Mouse (Mus musculus) retina, adult 2 months (tissue): ENCODE measurements around the gene Als2cr12.
"Not testable (repeated sequence)": the region's sequence is repeated elsewhere in the genome, so short reads cannot be mapped to it uniquely, and the experiment has no call there.

Experiments
- DNase-seq: peaks from one replicate; pipeline ENCODE4 v3.0.0-alpha.2; 2012; ENCODE audit warnings: low read depth, low spot score

Als2cr12 gene

DNA sequence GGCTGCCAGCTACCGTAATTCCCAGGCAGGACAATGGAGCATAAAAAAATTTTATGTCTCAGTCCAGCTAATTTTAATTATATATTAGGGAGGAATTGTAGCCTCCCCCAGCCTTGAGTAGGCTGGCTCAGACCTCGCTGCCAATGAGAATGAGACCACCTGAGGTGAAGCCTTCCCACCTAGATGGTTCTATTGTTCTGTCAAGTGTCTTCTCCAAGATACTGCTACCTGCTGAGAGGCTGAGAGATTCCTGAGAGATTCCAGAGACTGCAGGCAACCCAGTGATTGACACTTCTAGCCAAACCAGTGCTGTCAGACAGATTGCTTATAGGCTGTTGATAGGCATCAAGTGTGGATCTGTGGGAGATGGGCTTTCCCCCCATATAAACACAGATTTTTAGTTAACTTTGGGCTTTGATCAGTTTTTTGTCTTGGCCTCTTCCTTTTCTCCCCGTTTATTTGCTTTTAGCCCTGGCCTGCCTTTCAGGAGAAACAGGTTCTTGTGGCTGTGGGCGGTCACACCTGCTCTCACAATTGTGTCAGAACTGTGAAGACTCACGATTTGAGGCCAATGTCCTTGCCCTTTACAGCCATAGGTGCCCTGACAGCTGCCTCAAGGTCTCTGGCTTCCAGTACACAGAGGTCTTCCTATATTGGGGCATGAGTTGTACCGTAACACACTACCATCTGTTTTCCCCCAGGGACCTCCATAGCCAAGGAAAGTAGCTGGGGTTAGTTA is 5.6 kb downstream of the Als2cr12 start:
- no peak for DNase-seq

DNA sequence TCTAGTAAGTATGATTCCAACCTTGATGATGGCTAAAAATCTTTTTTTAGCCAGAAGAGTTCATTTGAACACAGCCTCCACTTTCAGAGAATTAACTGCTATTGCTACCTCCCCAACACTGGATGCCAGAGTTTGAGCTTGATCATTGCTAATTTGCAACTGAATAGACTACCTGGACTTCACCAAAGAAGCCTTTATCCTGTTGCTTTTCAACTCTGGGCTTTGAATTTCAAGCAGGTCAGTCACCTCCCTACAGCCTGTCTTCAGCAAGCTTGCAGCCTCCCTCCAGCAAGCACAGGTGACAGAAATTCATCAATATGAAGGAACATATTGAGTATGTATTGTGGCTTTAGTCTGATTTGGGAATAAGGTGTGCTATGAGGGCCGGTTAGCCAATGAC is 6.4 kb downstream of the Als2cr12 start:
- DNase-seq, result no peak

DNA sequence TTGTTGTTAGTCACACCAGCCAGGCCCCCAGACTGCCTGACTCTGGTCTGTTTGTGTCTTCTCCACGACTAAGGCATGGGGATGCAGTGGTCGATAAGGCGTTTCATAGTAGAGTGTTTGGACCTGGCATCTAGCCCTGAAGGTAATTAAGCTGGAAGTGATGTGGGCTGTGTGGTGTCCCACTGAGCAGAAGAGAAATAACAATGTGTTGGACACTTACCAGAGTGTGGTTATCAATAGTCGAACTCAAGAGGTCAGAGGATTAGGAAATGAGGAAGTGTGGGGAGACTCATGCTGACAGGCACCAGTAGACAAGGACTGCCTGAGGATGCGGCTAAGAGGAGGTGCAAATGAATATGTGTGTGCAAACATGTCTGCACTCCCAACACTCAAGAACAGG is 17.4 kb downstream of the Als2cr12 start:
- not testable (repeated sequence) for DNase-seq

DNA sequence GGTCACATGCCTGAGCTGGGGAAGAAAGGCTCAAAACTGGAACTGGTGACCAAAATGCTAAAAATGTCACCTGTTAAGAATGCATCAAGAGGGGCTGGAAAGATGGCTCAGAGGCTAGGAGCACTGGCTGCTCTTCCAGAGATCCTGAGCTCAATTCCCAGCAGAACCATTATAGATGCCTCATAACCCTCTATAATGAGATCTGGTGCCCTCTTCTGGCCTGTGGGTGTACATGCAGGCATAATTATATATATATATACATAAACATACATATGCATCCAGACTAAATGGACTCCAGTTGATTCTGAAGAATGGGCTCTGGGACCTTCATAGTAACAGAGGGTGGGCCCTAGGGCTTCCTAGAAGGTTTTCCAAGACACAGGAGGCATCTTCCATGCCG is 18.2 kb downstream of the Als2cr12 start:
- DNase-seq, result peak; percentile 40

DNA sequence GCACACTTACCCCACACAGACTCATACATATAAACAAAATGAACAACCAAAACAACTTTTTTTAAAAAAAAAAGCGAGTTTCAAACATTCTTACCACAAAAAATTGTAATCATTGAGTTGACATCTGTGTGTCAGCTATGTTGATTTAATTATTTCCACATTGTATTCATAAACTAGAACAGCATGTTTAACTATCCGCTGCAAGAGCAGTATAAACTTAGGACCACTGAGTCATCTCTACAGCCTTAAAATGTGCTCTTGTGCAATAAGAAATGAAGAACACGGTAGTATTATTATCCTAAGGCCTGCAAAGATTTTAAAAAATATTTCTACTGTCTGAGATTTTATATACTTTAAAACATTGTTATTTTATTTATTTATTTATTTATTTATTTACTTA is 20.8 kb downstream of the Als2cr12 start:
- no peak for DNase-seq

GRCm38 (mm10) chr1:58672116-58672515 is 23.7 kb downstream of the Als2cr12 start:
- no peak for DNase-seq

GRCm38 (mm10) chr1:58669635-58670034 is 26.2 kb downstream of the Als2cr12 start:
- not testable (repeated sequence) for DNase-seq

DNA sequence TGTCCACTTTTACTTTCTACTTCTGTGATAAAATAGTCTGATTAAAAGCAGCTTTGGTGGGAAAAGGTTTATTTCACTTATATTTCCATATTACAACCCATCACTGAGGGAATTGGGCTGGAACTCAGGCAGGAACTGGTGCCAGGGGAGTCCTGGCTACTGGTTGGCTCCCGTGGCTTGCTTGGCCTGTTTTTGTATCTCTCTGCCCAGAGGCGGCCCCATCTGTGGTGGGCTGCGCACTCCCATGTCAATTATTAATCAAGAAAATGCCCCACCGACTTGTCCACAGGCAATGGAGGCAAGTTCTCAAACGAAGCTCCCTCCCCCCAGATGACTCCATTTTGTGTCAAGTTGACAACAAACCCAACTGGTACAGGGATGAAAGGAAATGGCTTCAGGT is 27.6 kb downstream of the Als2cr12 start:
- DNase-seq, result no peak

- DNase-seq, result not testable (repeated sequence)
Observed at GRCm38 (mm10) chr1:58663365-58663764, 32.4 kb downstream of the Als2cr12 start.

DNA sequence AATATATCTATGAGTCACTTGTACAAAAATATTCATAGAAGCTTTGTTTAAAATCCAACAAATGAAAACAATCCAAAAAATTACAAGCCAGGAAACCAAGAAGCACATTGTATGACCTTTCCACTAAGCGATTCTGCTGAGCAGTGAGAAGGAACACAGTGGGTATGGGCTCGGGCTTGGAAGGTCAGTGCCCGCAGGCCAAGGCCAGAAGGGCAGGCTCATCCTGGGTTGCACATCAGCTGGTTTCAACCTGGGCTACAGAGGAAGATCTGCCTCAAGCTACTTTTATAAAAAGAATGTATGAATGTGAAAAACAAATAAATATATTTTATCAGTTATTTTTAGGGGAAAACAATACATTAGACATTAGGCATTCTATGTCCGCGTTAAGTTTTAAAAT is 33.1 kb downstream of the Als2cr12 start:
- not testable (repeated sequence) for DNase-seq

DNA sequence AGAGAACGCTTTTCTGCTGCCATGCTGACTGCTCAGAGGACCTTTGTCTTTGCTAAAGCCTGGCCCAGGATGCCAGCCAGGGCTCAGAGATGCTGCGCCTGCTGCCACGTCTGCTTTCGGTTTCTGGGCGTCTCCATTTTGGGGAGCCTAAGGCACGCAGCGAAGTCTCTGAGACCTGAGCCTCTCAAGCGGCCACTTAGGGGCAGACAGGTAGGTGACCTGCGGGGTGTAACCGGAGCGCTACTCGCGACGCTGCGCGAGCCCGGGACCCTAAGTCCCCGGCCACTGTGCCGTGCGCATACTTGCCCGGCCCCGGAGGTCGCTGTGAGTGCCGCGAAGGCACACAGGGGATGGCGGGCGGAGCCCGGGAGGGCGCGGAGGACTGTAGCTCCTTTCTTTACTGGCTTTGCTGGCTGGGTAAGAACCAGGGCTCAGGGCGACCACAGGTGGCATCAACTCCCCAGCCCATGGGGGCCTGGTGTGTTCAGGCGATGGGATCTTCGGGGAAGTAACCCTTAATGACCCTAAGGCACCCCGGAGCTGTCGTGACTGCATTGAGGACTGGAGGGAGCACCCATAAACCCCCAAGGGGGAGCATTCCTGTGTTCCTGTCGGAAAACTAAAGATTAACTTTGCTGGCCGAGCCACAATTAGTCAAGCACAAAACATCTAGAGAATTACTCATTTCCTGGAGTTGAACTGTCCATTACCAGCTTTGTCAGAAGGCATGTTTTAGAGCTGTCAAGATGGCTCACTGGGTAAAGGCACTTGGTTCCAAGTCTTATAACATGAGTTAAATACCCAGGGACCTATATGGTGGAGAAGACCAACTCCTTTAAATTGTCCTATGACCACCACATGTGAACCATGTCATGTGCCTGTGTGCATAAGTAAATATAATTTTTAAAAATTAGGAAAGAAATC is 43.0 kb downstream of the Als2cr12 start:
- peak; percentile 13 for DNase-seq

DNA sequence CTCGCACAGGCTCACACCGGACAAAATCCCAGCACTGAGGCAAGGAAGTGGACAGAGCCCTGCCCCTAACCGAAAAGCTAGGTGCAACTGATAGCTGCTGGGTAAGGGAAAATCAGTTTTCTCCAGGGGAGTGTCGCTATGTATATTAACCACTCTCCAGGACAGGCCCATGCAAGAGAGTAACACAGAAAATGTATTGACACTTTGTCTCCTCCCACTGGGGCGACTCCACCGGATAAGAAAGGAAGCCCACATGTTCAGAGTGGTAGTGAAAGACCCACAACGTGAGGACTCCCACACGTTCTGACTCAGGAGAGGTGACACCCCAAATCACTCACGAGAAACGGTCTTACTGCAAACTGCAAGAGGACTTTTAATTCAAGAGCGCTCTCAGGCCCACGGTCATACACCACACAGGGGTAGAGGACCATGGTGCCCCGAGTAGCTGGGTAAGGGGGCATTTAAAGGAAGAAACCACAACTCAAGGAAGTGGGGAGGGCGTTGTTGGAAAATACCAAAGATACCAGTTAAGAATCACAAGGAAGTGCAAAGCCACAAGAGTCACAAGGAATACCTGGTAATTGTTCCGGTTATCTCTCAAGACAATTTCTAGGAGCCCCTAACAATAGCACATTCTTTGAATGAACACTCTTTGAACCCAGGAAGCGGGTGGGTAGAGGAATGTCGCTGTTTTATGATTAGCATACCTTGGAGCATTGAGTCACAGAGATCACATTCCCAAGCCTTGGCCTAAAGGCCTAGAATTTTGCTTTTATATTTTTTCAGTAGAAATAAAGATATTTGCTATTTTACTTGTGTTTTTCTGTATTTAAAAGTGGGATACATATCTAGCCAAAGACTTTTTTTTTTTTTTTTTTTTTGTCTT is 44.0 kb downstream of the Als2cr12 start:
- DNase-seq, result not testable (repeated sequence)

DNA sequence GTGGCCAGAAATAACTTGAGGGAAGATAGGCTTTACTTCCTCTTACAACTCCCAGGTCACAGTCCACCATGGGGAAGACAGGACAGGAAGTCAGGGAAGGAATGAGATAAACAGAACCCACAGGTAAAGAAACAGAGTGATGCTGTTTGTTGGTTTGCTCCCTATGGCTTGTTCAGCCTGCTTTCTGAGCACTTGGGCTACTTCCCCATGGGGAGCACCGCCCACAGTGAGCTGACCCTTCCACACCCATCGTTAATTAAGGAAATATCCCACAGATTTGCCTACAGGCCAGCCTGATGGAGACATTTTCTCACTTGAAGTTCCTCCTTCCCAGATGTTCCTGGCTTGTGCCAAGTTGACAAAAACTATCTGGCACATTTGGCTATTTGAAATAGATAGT is 66.9 kb downstream of the Als2cr12 start:
- DNase-seq, result not testable (repeated sequence)

DNA sequence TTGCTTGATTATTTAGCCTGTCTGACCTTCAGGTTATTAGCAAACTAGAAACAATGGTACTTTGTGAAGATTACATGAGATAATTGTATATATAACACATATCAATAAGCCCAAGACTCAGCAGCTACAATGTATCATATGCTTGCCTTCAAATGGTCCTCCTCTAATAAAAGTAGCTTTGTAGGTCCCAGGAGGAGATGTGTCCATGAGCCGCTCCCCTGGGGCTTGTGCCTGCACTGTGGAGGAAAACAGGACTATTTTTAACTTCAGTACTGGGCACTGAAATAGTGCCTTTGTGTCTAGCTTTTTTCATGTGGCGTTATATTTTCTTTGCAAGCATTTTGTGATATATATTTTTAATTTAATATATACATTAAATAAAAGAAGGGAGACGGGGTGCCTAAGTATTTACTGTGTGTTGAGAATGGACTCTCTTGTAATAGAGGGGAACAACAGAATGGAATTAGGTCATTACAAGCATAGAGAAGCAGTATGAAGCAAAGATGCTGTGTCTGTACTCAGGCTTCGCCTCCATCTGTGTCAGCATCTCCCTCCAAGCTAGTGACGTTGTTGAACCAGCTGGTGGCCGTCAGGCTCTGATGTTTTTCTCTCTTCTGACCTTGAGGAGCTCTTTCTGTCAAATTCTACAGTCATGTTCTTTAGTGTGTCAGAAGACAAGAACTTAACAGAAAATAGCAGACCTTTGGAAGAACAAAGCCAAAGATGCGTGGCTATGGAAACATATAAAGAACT is 73.6 kb downstream of the Als2cr12 start:
- no peak for DNase-seq

DNA sequence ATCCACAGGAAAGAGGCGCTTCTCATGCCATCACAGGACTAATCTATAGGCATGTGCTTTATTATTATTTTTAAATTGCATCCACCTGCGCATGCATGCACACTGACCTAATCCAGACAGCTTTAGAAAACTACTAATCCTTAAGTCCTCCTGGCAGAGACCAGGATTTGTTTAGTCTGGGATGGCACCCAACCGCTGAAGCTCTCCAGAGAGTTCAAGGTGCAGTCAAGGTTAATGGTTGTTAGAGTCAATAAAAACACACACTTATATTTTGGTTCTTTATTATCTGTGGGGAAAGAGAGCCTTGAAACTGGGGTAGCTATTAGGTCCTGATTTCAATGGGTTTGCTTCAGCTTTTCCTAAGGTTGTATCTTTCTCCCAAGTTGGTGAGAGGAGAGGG is 74.5 kb downstream of the Als2cr12 start:
- peak; percentile 49 for DNase-seq

DNA sequence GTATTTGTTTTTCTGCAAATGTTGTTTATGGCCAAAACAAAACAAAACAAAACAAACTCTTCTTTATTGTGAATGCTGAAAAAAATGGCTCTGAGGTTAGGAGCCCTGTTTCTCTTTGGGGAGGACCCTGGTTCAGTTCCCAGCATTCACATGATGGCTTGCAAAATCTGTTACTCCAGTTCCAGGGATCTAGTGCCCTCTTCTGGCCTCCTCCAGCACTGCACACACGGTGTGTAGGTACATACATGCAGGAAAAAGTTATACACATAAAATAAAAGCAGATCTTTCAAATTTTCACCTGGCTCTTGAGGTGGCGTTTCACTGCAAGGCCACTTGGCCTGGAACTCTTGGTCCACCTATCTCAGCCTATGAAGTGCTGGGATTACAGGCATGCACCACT is 77.0 kb downstream of the Als2cr12 start:
- no peak for DNase-seq

- DNase-seq, result no peak
Observed at GRCm38 (mm10) chr1:58617978-58618668, 77.7 kb downstream of the Als2cr12 start.

GRCm38 (mm10) chr1:58617076-58617475 is 78.7 kb downstream of the Als2cr12 start:
- no peak for DNase-seq

DNA sequence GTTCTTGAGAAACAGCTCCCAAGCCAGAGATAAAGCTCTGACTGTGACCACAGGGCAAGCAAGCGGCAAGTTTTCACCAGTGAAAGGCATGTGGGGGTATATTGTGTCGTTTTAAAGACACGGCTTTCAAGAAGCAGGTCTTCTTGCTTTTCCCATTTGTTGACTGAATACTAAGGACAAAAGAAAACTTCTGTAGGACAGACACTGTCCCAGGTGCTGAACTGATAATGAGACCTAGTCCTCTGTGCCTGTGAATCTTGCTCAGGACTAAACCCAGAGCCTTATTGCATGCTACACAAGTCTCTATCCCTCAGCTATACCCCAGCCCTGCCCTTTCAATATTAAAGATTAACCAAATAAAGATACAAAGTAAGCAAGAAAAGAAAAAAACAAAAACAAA is 79.6 kb downstream of the Als2cr12 start:
- DNase-seq, result no peak

DNA sequence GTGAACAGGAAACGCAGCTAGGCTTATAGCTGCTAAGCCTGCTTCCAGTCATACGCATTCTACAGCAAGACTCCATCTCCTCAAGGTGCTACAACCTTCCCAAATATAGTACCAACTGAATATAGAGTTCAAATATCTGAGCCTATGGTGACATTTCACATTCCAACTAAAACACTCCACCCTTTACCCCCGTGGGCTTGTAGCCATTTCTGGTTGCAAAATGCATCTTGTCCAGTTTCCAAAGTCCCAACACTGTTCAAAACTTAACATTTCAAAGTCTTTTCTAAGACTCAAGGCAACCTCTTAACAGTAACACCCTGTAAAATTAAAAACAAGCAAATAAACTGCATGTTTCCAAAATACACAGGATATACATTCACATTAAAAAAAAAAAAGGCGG is 80.6 kb downstream of the Als2cr12 start:
- DNase-seq, result no peak
